Mouse (Mus musculus): ENCODE results near the gene Cdkn2c. TPM values are rescaled to one million over a fixed set of nuclear protein-coding genes. Genes with fewer than 3 reads are reported as not detected.
"Not testable (repeated sequence)": the region's sequence is repeated elsewhere in the genome, so short reads cannot be mapped to it uniquely, and the experiment has no call there.

The Cdkn2c gene
- 11.3 and 11.5 TPM in 2 replicates for polyA plus RNA-seq (2015; fragmentation: Nextera tagmentation; extraction: Ambion mirVana)

DNA sequence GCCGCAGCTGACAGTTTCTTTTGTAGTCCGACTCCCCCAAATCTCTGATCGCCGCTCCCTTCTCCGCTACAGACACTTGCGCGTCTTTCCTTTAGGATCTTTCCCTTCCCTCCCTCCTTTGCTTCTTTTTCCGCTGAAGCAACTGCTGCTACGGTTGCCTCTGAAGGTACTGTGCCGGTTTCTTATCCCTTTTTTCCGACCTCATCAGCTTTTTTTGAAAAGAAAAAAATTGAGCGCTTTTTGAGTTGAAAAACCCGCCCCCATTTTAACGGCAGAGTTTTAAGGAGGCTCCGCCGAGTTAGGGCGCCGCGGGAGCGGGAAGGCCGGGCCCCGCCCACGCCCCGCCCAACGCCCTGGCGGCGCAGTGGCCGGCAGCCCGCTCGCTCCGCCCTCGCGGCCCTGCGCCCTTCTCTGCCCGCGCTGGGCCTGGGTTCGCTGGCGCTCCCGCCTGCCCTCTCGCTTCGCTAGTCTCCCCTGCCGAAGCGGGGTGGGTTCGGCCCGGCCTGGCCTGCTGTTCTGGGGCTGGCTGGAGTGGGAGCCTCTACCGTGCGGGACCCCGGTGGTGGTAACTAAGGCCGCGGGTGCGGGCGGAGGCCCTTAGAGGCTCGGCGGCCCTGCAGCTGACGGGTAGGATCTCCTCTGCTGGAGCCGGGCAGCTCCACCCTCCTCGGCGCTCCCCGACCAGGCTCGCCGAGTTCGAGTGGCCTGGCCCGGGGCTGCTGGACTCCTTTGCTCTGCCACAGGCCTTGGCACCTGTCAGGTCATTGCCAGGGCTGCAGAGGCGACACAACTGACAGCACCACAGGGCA is at the start of gene Cdkn2c:
Gene Cdkn2c, minus strand, starts transcription at position 729 of the 809 bp plus-strand sequence.
- Histone ChIP-seq H3K9me3 (replicated peaks; ENCODE audit: control insufficient read depth, low read length) (no peaks in the 10 kb centered on the region), H3K9ac (ENCODE audit: low read depth, low read length) (peak within 1 kb of the TSS; percentile 99), H3K4me3 (ENCODE audit: low read depth, low read length) (peak within 1 kb of the TSS; percentile 100), H3K36me3 (ENCODE audit: control insufficient read depth, insufficient read depth) (no peaks in the 10 kb centered on the region), H3K4me1 (ENCODE audit: control insufficient read depth, low read depth, low read length) (peaks cover 7% of the 10 kb centered on the region), H3K27ac (ENCODE audit: low read length) (peak within 1 kb of the TSS; percentile 94), H3K4me2 (ENCODE audit: low read depth, low read length) (peak within 1 kb of the TSS; percentile 88), H3K27me3 (ENCODE audit: control insufficient read depth, insufficient read depth, low read depth, low read length) (peaks cover 9% of the 10 kb centered on the region)
- ATAC-seq (ENCODE audit: low read depth), result peak; percentile 94
- WGBS (ENCODE audit: insufficient replicate concordance), result under 1% methylated on average over 64 of the region's 64 CpGs

DNA sequence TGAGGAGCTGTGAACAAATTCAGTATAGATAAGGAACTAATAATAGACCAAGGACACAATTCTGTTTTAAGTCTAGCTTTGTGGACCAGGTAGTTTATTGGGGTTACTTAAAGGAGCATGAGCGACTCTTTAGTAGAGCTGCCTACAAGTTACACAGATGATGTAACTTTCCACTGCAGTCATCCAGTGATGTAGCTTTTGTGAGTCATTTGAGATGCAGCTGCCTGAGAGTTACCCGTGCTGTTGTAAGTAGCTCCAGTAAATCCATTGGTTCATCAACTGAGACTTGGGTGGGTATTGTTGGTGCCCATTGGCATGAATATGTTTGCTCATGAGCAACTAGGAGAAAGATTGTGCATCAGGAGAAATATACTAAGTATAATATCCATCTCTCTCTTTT is 38.4 kb upstream of the Cdkn2c start:
- Histone ChIP-seq H3K27ac (ENCODE audit: low read length) (no peak overlapping the region), H3K9ac (ENCODE audit: low read depth, low read length) (no peak overlapping the region), H3K36me3 (ENCODE audit: control insufficient read depth, insufficient read depth) (no peaks in the 10 kb centered on the region), H3K9me3 (replicated peaks; ENCODE audit: control insufficient read depth, low read length) (no peaks in the 10 kb centered on the region), H3K4me1 (ENCODE audit: control insufficient read depth, low read depth, low read length) (peaks cover 6% of the 10 kb centered on the region), H3K27me3 (ENCODE audit: control insufficient read depth, insufficient read depth, low read depth, low read length) (no peaks in the 10 kb centered on the region), H3K4me2 (ENCODE audit: low read depth, low read length) (no peak overlapping the region), H3K4me3 (ENCODE audit: low read depth, low read length) (no peak overlapping the region)
- no peak for ATAC-seq (ENCODE audit: low read depth)
- 75% methylated on average over 2 of the region's 2 CpGs for WGBS (ENCODE audit: insufficient replicate concordance)

GRCm38 (mm10) chr4:109703568-109703967 is 36.6 kb upstream of the Cdkn2c start:
- ATAC-seq (ENCODE audit: low read depth), result no peak
- H3K36me3 ChIP-seq (ENCODE audit: control insufficient read depth, insufficient read depth), result no peaks in the 10 kb centered on the region
- peaks cover 6% of the 10 kb centered on the region for H3K4me1 ChIP-seq (ENCODE audit: control insufficient read depth, low read depth, low read length)
- no peaks in the 10 kb centered on the region for H3K9me3 ChIP-seq (replicated peaks; ENCODE audit: control insufficient read depth, low read length)
- no peak overlapping the region for H3K27ac ChIP-seq (ENCODE audit: low read length)
- H3K4me2 ChIP-seq (ENCODE audit: low read depth, low read length), result no peak overlapping the region
- H3K9ac ChIP-seq (ENCODE audit: low read depth, low read length), result no peak overlapping the region
- H3K4me3 ChIP-seq (ENCODE audit: low read depth, low read length), result no peak overlapping the region
- no peaks in the 10 kb centered on the region for H3K27me3 ChIP-seq (ENCODE audit: control insufficient read depth, insufficient read depth, low read depth, low read length)

DNA sequence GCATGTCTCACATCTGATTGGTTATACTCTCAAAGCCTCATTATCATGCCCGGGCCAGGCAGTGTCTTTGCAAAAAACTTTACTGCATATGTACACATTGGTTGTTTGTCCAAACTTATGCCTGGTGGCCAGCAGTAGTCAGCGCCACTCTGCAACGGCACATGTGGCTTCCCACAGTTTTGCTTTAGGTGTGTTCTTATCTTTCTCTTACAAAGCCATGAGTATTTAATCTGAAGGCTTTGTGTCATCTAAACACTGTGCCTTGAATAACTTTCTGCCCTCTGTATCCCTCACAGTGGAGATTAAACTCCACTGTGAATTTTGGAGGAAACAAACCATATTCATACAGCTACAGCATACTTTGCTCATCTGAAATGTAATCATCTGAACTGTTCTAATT is 33.7 kb upstream of the Cdkn2c start:
- not testable (repeated sequence) for H3K4me3 ChIP-seq (ENCODE audit: low read depth, low read length)

GRCm38 (mm10) chr4:109692674-109693073 is 25.7 kb upstream of the Cdkn2c start:
- ATAC-seq (ENCODE audit: low read depth), result no peak
- Histone ChIP-seq H3K4me2 (ENCODE audit: low read depth, low read length) (no peak overlapping the region), H3K4me1 (ENCODE audit: control insufficient read depth, low read depth, low read length) (no peaks in the 10 kb centered on the region), H3K9ac (ENCODE audit: low read depth, low read length) (no peak overlapping the region), H3K4me3 (ENCODE audit: low read depth, low read length) (no peak overlapping the region), H3K27ac (ENCODE audit: low read length) (no peak overlapping the region), H3K27me3 (ENCODE audit: control insufficient read depth, insufficient read depth, low read depth, low read length) (no peaks in the 10 kb centered on the region), H3K36me3 (ENCODE audit: control insufficient read depth, insufficient read depth) (no peaks in the 10 kb centered on the region; the same call in 1 of the 2 replicates), H3K9me3 (replicated peaks; ENCODE audit: control insufficient read depth, low read length) (peaks cover 5% of the 10 kb centered on the region; the same call in 1 of the 2 replicates)

More for the DNA sequence above, 33.7 kb upstream of the Cdkn2c start:
- H3K9me3 ChIP-seq (replicated peaks; ENCODE audit: control insufficient read depth, low read length); H3K4me2 ChIP-seq (ENCODE audit: low read depth, low read length); H3K9ac ChIP-seq (ENCODE audit: low read depth, low read length); H3K4me1 ChIP-seq (ENCODE audit: control insufficient read depth, low read depth, low read length); H3K36me3 ChIP-seq (ENCODE audit: control insufficient read depth, insufficient read depth); H3K27ac ChIP-seq (ENCODE audit: low read length); H3K27me3 ChIP-seq (ENCODE audit: control insufficient read depth, insufficient read depth, low read depth, low read length): not testable (repeated sequence)
- 33% methylated on average over 3 of the region's 3 CpGs for WGBS (ENCODE audit: insufficient replicate concordance)
- ATAC-seq (ENCODE audit: low read depth), result peak; percentile 35; the same call in 1 of the 2 replicates

- Histone ChIP-seq H3K27me3 (ENCODE audit: control insufficient read depth, insufficient read depth, low read depth, low read length) (no peaks in the 10 kb centered on the region), H3K4me3 (ENCODE audit: low read depth, low read length) (no peak overlapping the region), H3K4me1 (ENCODE audit: control insufficient read depth, low read depth, low read length) (peaks cover 3% of the 10 kb centered on the region; the same call in 1 of the 2 replicates), H3K27ac (ENCODE audit: low read length) (no peak overlapping the region), H3K9me3 (replicated peaks; ENCODE audit: control insufficient read depth, low read length) (no peaks in the 10 kb centered on the region), H3K4me2 (ENCODE audit: low read depth, low read length) (no peak overlapping the region), H3K36me3 (ENCODE audit: control insufficient read depth, insufficient read depth) (no peaks in the 10 kb centered on the region), H3K9ac (ENCODE audit: low read depth, low read length) (no peak overlapping the region)
- no peak for ATAC-seq (ENCODE audit: low read depth)
- WGBS (ENCODE audit: insufficient replicate concordance), result 53% methylated on average over 2 of the region's 2 CpGs
Observed at GRCm38 (mm10) chr4:109683561-109683960, 16.6 kb upstream of the Cdkn2c start.

DNA sequence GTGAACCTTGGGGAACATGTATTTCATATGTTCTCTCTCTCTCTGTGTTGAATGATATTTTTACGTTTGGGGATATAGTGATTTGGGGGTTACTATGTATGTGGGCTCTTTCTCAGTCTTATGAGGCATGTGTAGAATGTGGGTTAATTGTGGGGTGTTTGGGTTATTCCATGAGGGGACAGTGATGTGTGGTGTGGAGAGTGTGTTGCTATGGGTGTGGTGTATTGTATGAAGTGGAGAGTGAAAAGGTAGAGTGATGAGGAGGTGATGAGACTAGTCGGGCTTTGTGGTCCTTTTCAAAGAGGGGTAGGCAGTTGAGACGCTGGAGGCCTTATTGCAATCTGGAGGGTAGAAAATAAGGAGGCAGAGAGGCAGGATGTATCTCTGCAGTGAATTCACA is 10.2 kb upstream of the Cdkn2c start:
- Histone ChIP-seq H3K36me3 (ENCODE audit: control insufficient read depth, insufficient read depth) (no peaks in the 10 kb centered on the region), H3K9ac (ENCODE audit: low read depth, low read length) (peak overlapping the region; percentile 95), H3K4me1 (ENCODE audit: control insufficient read depth, low read depth, low read length) (peaks cover 9% of the 10 kb centered on the region), H3K9me3 (replicated peaks; ENCODE audit: control insufficient read depth, low read length) (no peaks in the 10 kb centered on the region), H3K4me2 (ENCODE audit: low read depth, low read length) (peak overlapping the region; percentile 97), H3K27ac (ENCODE audit: low read length) (peak overlapping the region; percentile 97), H3K4me3 (ENCODE audit: low read depth, low read length) (peak overlapping the region; percentile 98), H3K27me3 (ENCODE audit: control insufficient read depth, insufficient read depth, low read depth, low read length) (no peaks in the 10 kb centered on the region)
- ATAC-seq (ENCODE audit: low read depth), result no peak
- WGBS (ENCODE audit: insufficient replicate concordance), result 1% methylated on average over 3 of the region's 3 CpGs

DNA sequence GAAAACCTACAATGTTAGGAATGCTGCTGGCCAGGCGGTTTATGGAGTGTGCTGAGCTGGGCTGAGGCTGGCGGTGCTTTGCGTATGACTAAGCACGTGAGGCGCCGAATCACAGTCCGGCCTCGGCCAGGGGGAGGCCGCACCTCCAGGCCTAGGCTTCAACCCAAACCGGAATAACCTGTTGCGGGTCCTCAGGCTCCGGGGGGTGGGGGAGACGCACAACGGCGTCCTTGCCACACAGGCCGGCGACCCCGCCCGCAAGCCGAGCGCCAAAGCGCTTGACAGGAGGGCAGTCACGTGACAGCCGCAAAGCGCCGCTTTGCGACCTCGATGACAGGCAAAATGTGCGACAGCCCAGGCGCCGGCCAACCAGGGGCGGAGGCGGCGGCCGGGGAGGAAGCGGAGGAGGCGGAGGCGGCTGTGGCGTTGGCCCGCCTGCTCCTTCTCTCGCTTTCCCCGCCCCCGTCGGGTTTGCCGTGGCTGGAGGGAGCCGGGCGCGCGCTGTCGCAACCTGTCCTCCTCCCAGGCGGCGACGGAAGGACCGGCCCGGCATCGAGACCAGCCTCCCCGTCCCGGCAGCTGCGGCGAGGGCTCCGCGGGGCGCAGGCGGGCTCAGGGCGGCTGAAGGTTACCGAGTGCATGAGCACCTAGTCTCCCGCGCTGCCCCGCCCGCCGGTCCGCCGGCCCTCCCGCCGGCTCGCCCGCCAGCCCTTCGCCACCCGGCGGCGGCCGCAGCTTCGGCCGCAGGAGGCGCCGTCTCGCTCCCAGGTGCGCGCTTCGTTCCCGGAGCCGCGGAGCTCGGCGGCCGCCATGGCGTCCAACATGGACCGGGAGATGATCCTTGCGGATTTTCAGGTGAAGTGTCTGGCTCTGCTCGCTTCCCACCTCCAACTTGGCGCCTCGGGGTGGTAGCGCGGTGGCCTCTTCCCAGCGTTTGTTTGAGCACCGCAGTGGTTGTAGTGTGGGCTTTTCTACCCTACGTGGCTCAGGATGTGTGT is 9.5 kb upstream of the Cdkn2c start, which contains the start of gene Faf1:
Gene Faf1, plus strand, starts transcription at position 371 of the 998 bp plus-strand sequence.
- Histone ChIP-seq H3K4me3 (ENCODE audit: low read depth, low read length) (peak within 1 kb of the TSS; percentile 98), H3K9me3 (replicated peaks; ENCODE audit: control insufficient read depth, low read length) (no peaks in the 10 kb centered on the region), H3K27me3 (ENCODE audit: control insufficient read depth, insufficient read depth, low read depth, low read length) (no peaks in the 10 kb centered on the region), H3K36me3 (ENCODE audit: control insufficient read depth, insufficient read depth) (no peaks in the 10 kb centered on the region), H3K4me2 (ENCODE audit: low read depth, low read length) (peak within 1 kb of the TSS; percentile 97), H3K4me1 (ENCODE audit: control insufficient read depth, low read depth, low read length) (peaks cover 12% of the 10 kb centered on the region), H3K9ac (ENCODE audit: low read depth, low read length) (peak within 1 kb of the TSS; percentile 95), H3K27ac (ENCODE audit: low read length) (peak within 1 kb of the TSS; percentile 97)
- peak; percentile 97 for ATAC-seq (ENCODE audit: low read depth)
- WGBS (ENCODE audit: insufficient replicate concordance), result under 1% methylated on average over 96 of the region's 107 CpGs

Measured in liver, embryonic 16.5 days (tissue).